Mouse (Mus musculus): ENCODE results near the gene Ahctf1. TPM values are rescaled to one million over a fixed set of nuclear protein-coding genes. Genes with fewer than 3 reads are reported as not detected.

Gene Ahctf1
- polyA plus RNA-seq, 1 experiment from 2014 or later: 17.5 TPM

DNA sequence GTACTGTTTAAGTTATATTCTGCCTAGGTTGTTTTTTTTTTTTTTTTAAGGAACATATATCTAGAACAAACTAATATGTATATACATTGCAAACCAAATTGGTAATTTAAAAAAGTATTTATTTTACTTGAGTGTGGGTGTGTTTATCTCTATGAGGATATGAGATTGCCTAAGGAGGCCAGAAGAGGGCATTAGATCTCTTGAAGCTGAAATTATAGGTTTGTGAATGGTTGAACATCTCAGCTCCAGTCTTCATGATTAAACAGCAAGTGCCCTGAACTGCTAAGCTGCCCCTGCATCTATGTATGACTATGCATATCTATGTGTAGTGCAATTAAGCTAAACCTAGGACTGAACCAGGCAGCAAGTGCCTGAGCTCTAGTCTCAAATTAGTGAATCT is 4.7 kb downstream of the Ahctf1 start:
- ATAC-seq (ENCODE audit: low read depth): no peak
- H3K9ac ChIP-seq: no peak overlapping the region
- no peaks in the 10 kb centered on the region for H3K27me3 ChIP-seq
- H3K4me2 ChIP-seq: no peak overlapping the region
- H3K9me3 ChIP-seq: no peaks in the 10 kb centered on the region
- no peak overlapping the region for H3K4me3 ChIP-seq
- peaks cover 26% of the 10 kb centered on the region for H3K4me1 ChIP-seq (replicated peaks)
- no peak overlapping the region for H3K27ac ChIP-seq (replicated peaks)
- H3K36me3 ChIP-seq: peaks cover 44% of the 10 kb centered on the region

DNA sequence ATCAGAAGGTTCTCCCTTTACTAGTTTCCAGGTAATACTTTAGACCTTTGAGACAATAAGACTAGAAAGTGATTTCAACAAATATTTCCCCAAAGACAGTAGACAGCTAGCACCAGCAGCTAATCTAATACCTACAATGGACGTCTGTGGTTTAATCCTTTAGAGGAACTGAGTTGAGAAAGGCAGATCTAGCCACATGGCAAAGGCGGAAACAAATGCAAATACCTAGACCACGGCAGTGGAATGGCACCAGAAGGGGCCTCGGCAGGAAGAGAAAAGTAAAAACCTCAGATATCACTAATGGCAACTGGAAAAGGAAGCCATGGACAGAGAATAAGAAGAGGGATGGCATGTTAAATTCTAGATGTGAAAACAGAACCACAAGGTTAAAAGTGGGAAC is 16.2 kb downstream of the Ahctf1 start:
- Histone ChIP-seq H3K9ac (no peak overlapping the region), H3K4me2 (no peak overlapping the region), H3K27me3 (no peaks in the 10 kb centered on the region), H3K36me3 (peaks cover 83% of the 10 kb centered on the region), H3K4me3 (no peak overlapping the region), H3K9me3 (no peaks in the 10 kb centered on the region), H3K4me1 (replicated peaks) (no peaks in the 10 kb centered on the region), H3K27ac (replicated peaks) (no peak overlapping the region)
- no peak for ATAC-seq (ENCODE audit: low read depth)
- 81% methylated on average over 4 of the region's 4 CpGs for WGBS

DNA sequence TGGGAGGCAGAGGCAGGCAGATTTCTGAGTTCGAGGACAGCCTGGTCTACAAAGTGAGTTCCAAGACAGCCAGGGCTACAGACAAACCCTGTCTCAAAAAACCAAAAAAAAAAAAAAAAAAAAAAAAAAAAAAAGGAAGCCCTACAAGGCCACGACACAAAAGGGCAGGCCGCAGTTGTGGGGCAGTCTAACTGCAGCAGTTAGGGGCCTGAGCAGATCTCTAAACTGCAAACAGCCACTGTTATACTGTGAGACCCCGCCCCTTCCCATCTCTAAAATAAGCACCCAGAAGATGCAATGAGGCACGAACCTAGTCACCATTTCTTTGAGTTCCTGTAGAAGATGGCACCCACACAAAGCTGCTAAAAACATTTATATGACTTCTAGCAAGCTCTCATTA is 18.0 kb downstream of the Ahctf1 start:
- H3K27me3 ChIP-seq: no peaks in the 10 kb centered on the region
- no peak overlapping the region for H3K4me2 ChIP-seq
- no peak for ATAC-seq (ENCODE audit: low read depth)
- no peak overlapping the region for H3K9ac ChIP-seq
- no peak overlapping the region for H3K4me3 ChIP-seq
- H3K27ac ChIP-seq (replicated peaks): no peak overlapping the region
- WGBS: 94% methylated on average over 5 of the region's 5 CpGs
- H3K36me3 ChIP-seq: peaks cover 81% of the 10 kb centered on the region
- H3K9me3 ChIP-seq: no peaks in the 10 kb centered on the region
- no peaks in the 10 kb centered on the region for H3K4me1 ChIP-seq (replicated peaks)

DNA sequence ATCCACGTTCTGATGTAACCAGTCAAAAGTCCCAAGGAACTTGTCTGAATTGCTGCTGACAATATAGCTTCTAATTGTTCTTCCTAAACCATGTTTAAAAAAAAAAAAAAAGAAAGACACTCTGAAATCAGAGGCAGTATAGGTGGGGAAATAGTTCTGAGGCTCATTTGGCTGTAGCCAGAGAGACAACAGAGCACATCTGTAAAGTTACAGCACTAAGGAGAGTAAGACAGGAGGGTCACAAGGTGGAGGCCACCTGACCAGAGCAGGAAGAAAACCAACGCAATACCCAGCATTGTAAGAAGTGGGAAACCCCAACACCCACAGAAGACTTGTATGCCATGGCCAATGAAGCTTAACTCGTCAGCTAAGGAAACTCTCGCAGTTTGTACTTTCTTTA is 19.4 kb downstream of the Ahctf1 start:
- no peak overlapping the region for H3K4me2 ChIP-seq
- no peak overlapping the region for H3K4me3 ChIP-seq
- no peak for ATAC-seq (ENCODE audit: low read depth)
- no peaks in the 10 kb centered on the region for H3K9me3 ChIP-seq
- no peak overlapping the region for H3K9ac ChIP-seq
- 84% methylated on average over 4 of the region's 4 CpGs for WGBS
- H3K27me3 ChIP-seq: no peaks in the 10 kb centered on the region
- peaks cover 83% of the 10 kb centered on the region for H3K36me3 ChIP-seq
- H3K27ac ChIP-seq (replicated peaks): no peak overlapping the region
- H3K4me1 ChIP-seq (replicated peaks): no peaks in the 10 kb centered on the region

DNA sequence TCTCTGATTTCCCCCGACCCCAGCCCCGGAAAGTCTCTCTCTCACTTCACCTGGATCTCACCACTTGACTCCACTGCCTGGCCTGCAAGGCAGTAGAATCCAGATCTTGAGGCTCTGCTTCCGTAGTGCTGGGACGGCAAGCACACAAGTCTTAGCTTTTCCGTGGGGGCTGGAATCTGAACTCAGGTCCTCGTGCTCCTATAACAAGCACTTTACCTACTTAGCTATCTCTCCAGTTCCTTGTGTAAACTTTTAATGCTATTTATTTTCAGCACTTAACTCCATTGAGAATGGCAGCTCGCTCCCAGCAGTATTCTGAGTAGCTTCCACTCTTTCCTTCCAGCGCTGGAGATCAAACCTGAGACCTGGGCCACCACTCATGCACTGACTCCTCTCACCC is 26.6 kb downstream of the Ahctf1 start:
- no peak overlapping the region for H3K4me3 ChIP-seq
- no peaks in the 10 kb centered on the region for H3K27me3 ChIP-seq
- H3K4me2 ChIP-seq: no peak overlapping the region
- H3K27ac ChIP-seq (replicated peaks): no peak overlapping the region
- peaks cover 84% of the 10 kb centered on the region for H3K36me3 ChIP-seq
- H3K9me3 ChIP-seq: no peaks in the 10 kb centered on the region
- H3K9ac ChIP-seq: no peak overlapping the region
- ATAC-seq (ENCODE audit: low read depth): no peak
- 95% methylated on average over 8 of the region's 8 CpGs for WGBS
- H3K4me1 ChIP-seq (replicated peaks): no peaks in the 10 kb centered on the region

DNA sequence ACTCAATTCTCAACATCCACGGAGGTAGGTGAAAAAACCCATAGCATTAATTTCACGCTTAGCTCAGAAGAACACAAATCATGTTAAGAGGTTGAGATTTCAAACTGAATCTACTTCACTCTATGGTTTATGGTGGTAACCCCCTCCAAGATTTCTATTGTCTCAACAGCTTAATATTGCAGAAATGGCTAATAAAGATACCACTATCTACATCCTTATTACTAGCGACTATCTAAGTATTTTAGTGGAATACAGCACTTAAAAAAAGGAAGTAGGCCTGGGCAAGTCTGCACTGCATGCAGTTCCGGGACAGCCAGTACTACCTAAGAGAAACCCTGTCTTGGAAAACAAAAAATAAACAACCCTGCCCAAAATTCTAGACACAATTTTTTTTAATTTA is 42.9 kb downstream of the Ahctf1 start:
- no peaks in the 10 kb centered on the region for H3K4me1 ChIP-seq (replicated peaks)
- H3K9ac ChIP-seq: no peak overlapping the region
- no peak overlapping the region for H3K4me3 ChIP-seq
- no peaks in the 10 kb centered on the region for H3K9me3 ChIP-seq
- no peak overlapping the region for H3K4me2 ChIP-seq
- WGBS: 87% methylated on average over 4 of the region's 4 CpGs
- no peak for ATAC-seq (ENCODE audit: low read depth)
- no peak overlapping the region for H3K27ac ChIP-seq (replicated peaks)
- no peaks in the 10 kb centered on the region for H3K27me3 ChIP-seq
- H3K36me3 ChIP-seq: peaks cover 73% of the 10 kb centered on the region

DNA sequence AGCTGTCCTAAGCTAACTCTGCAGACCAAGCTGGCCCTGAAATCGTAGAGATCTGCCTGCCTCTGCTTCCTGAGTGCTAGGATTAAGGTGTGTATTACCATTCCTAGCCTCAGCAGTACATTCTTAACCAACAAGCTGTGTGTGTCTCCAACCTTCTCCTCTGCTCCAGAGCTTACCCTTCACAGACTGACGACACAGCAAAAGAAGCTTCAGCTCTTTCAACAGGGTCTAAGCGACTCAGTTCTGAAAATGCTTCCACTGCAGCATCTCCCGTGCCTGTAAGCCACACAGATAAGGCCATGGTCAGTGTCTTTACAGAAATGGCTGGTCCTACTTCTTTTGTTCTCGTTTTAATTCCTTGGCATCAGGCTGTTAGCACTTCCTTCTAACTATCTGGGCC is 43.4 kb downstream of the Ahctf1 start:
- no peak overlapping the region for H3K9ac ChIP-seq
- H3K4me3 ChIP-seq: no peak overlapping the region

DNA sequence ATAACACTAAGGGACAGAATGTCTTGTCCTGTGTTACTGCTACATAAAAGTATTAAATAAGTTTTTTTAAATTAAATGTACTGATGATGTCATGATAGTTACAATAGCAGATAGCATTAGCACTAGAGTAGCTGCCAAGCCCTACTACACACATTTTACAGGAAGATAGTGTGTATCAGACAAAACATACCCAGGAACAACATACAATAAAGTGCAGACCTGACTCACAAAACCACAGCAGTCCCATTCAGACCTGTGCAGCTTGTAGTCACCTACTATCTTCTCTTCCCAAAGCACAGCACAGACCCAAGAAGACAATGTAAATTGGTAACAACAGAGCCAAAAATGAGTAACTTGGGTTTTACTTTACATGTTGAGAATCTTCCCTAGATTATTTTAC is 47.0 kb downstream of the Ahctf1 start:
- Histone ChIP-seq H3K27ac (replicated peaks) (no peak overlapping the region), H3K9me3 (no peaks in the 10 kb centered on the region), H3K36me3 (peaks cover 74% of the 10 kb centered on the region), H3K4me3 (no peak overlapping the region), H3K4me1 (replicated peaks) (no peaks in the 10 kb centered on the region), H3K27me3 (no peaks in the 10 kb centered on the region), H3K9ac (no peak overlapping the region), H3K4me2 (no peak overlapping the region)
- ATAC-seq (ENCODE audit: low read depth): no peak

More for the DNA sequence above, 43.4 kb downstream of the Ahctf1 start:
- no peaks in the 10 kb centered on the region for H3K4me1 ChIP-seq (replicated peaks)
- no peaks in the 10 kb centered on the region for H3K27me3 ChIP-seq
- peaks cover 74% of the 10 kb centered on the region for H3K36me3 ChIP-seq
- no peaks in the 10 kb centered on the region for H3K9me3 ChIP-seq
- H3K4me2 ChIP-seq: no peak overlapping the region
- 93% methylated on average over 5 of the region's 5 CpGs for WGBS
- H3K27ac ChIP-seq (replicated peaks): no peak overlapping the region
- no peak for ATAC-seq (ENCODE audit: low read depth)

DNA sequence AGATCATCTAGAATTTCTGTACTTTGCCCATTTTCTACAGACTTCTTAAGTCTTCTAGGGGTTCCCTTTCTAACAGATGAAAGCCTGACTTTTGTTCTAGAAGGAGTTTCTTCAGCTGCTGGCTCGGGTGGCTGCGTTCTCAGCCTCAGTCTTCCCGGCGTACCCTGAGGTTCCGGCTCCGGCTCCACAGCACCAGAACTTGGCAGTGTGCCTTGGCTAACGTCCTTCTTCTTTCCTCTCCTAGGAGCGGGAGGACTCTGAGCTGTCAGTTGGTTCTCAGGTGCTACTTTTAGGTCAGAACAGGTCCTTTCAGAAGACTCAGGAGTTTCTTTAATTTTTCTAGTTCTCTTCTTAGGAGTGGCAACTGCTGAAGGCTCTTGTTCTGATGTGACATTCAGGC is 50.5 kb downstream of the Ahctf1 start:
- H3K36me3 ChIP-seq: peaks cover 68% of the 10 kb centered on the region
- no peak overlapping the region for H3K4me3 ChIP-seq
- ATAC-seq (ENCODE audit: low read depth): no peak
- peaks cover 6% of the 10 kb centered on the region; the same call in 1 of the 2 replicates for H3K4me1 ChIP-seq (replicated peaks)
- no peak overlapping the region for H3K27ac ChIP-seq (replicated peaks)
- H3K27me3 ChIP-seq: no peaks in the 10 kb centered on the region
- H3K9ac ChIP-seq: no peak overlapping the region
- 95% methylated on average over 8 of the region's 8 CpGs for WGBS
- H3K9me3 ChIP-seq: no peaks in the 10 kb centered on the region
- H3K4me2 ChIP-seq: no peak overlapping the region

DNA sequence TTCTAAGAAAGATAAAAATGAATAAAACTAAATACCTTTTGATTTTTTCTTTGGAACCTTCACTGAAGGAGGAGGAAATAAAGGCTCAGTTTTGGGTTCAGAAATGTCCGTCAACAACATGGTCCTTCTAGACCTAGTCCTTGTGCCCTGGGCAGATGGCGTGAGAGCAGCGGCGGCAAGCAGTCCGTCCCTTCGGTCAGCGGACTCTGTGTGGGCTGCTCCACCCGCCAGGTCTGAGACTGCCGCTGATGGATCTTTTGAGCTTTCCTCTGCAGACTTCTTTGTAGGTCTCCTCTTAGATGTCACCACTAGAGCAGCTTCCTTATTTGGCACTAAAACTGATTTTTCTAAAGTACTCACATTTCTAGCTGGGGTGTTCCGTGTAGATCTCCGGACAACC is 51.2 kb downstream of the Ahctf1 start:
- no peaks in the 10 kb centered on the region for H3K27me3 ChIP-seq
- H3K36me3 ChIP-seq: peaks cover 69% of the 10 kb centered on the region
- H3K9me3 ChIP-seq: no peaks in the 10 kb centered on the region
- peaks cover 6% of the 10 kb centered on the region; the same call in 1 of the 2 replicates for H3K4me1 ChIP-seq (replicated peaks)
- no peak overlapping the region for H3K4me3 ChIP-seq
- 96% methylated on average over 11 of the region's 11 CpGs for WGBS
- H3K4me2 ChIP-seq: no peak overlapping the region
- H3K9ac ChIP-seq: no peak overlapping the region
- no peak for ATAC-seq (ENCODE audit: low read depth)
- no peak overlapping the region for H3K27ac ChIP-seq (replicated peaks)

DNA sequence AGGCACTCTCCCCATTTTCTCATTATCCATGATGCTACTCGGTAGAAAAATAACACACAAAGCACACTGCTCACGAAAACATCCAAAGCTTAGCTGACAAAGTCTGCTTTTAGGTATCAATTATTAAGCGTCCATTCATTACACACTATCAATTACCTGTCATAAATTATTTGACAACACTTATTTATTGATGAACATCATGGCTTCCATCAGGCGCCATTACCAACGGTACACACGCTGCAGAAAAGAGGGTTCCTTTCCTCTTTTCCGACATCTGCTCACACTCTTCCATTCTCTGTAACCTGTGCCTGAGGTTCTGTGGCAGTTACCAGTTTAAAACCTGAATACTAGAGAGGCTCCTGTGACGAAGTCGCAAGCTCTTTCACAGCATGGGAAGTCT is 58.3 kb downstream of the Ahctf1 start, which contains the start of gene Kif28:
Gene Kif28 (minus strand): TSS at position 101 of the 400 bp plus-strand sequence.
- Histone ChIP-seq H3K4me1 (replicated peaks) (peaks cover 1% of the 10 kb centered on the region; the same call in 1 of the 2 replicates), H3K27ac (replicated peaks) (no peak within 1 kb of the TSS), H3K9ac (no peak within 1 kb of the TSS), H3K4me2 (no peak within 1 kb of the TSS), H3K36me3 (peaks cover 58% of the 10 kb centered on the region), H3K4me3 (no peak within 1 kb of the TSS), H3K9me3 (no peaks in the 10 kb centered on the region), H3K27me3 (no peaks in the 10 kb centered on the region)
- ATAC-seq (ENCODE audit: low read depth): no peak
- WGBS: 94% methylated on average over 9 of the region's 9 CpGs

DNA sequence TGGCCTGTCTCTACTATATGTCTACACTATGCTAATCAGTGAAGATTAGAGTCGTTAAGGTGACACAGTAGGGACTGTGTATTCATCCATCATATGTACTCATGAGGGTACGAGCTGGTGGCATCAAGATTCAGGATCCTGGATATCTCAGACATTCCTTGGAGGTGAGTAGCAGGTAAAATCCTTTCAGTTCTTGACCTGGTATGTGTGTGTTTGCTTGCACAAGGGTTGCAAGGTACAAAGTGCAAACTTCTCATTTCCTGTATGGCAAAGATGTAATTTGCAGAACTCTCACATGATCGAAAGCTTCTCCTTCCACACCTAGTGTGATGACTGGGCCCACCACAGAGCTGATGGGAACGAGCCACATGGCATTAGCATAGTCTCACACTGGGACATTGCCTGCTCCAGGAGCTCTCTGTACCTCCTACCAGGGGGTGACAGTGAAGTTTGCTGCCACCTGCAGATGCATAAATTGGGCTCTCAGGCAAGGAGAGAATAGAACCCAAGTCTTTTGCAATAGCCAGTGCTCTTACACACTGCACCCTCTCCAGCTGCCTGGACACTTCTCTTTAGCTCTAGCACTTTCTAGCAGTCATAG is 59.8 kb downstream of the Ahctf1 start:
- Histone ChIP-seq H3K9ac (no peak overlapping the region), H3K36me3 (peaks cover 52% of the 10 kb centered on the region), H3K9me3 (no peaks in the 10 kb centered on the region), H3K27me3 (no peaks in the 10 kb centered on the region), H3K27ac (replicated peaks) (no peak overlapping the region), H3K4me1 (replicated peaks) (no peaks in the 10 kb centered on the region), H3K4me2 (no peak overlapping the region), H3K4me3 (no peak overlapping the region)
- WGBS: 80% methylated on average over 4 of the region's 4 CpGs
- ATAC-seq (ENCODE audit: low read depth): no peak

DNA sequence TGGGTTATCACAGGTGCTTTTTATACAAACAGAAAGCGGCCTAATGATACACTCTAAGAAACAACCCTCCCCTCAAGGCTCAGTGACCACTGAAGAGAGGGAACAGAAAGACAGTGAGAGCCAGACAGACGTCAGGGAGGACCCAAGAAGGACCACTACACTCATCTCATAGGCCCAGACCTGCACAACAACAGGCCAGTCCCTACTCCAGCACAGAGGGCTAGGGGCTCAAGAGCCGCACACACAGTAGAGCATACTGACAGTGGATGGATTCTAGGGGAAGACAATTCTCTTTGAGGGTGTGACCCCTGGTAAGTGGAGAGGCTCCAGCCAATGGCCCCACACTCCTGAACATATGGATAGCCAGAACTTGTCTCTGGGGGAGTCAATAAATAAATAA is 67.0 kb downstream of the Ahctf1 start:
- H3K4me3 ChIP-seq: no peak overlapping the region
- no peaks in the 10 kb centered on the region for H3K9me3 ChIP-seq
- no peak overlapping the region for H3K27ac ChIP-seq (replicated peaks)
- H3K36me3 ChIP-seq: no peaks in the 10 kb centered on the region
- ATAC-seq (ENCODE audit: low read depth): no peak
- H3K4me2 ChIP-seq: no peak overlapping the region
- 80% methylated on average over 3 of the region's 3 CpGs for WGBS
- H3K9ac ChIP-seq: no peak overlapping the region
- H3K27me3 ChIP-seq: no peaks in the 10 kb centered on the region
- no peaks in the 10 kb centered on the region for H3K4me1 ChIP-seq (replicated peaks)

All from neural tube, embryonic 13.5 days (tissue).